Mouse (Mus musculus): Measurements from ENCODE around the gene Gsn. TPM values are rescaled to one million over a fixed set of nuclear protein-coding genes. Genes with fewer than 3 reads are reported as not detected.

Gsn gene
- polyA plus RNA-seq, 1 experiment: 183 TPM

- 0 out of 2 replicates have a peak overlapping the region, but pooled peaks have one; percentile 31 for H3K27ac ChIP-seq (ENCODE audit: insufficient read depth, low read length)
- 63% methylated on average over 6 of the region's 6 CpGs for WGBS
- no peak for DNase-seq (ENCODE audit: low read depth in 1 of 2, low spot score in 2 of 2)
- H3K4me1 ChIP-seq (ENCODE audit: control insufficient read depth, insufficient read depth, insufficient read length): no peaks in the 10 kb centered on the region
- H3K4me3 ChIP-seq (ENCODE audit: extremely low read depth, insufficient read depth, insufficient read length): no peak overlapping the region
- no peaks in the 10 kb centered on the region for H3K27me3 ChIP-seq (ENCODE audit: control insufficient read depth, insufficient read depth, low read length)
- TF ChIP-seq CTCF (IDR thresholded peaks at IDR 0.05; ENCODE audit: extremely low read depth, insufficient read depth, insufficient read length, insufficient replicate concordance) (no peak), POLR2A (IDR thresholded peaks at IDR 0.05; ENCODE audit: low read depth, low read length) (no peak)
- no peaks in the 10 kb centered on the region for H3K36me3 ChIP-seq (ENCODE audit: control insufficient read depth, insufficient read depth, low read length)
These were observed 16.7 kb downstream of the Gsn start for GRCm38 (mm10) chr2:35272881-35273280.

DNA sequence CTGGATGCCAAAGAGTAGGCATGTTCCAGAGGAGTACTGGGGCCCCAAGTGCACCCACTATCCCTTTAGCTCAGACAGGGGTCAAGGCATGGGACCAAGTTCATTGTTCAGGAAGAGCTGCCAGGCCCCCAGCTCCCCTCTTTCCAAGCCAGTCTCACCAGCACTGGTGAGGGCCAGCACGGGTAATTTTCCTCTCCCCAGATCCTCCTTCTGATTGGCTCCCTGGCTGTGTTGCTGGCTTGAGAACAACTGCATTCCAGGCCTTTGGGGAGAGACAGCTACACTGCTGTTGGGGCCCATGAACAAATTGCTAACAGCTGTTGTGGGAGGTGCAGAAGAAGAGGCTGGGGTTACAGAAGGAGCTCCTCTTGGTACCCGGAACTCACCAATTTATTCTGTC is 17.4 kb downstream of the Gsn start:
- H3K4me3 ChIP-seq (ENCODE audit: extremely low read depth, insufficient read depth, insufficient read length): no peak overlapping the region
- WGBS: 60% methylated on average over 2 of the region's 2 CpGs
- no peaks in the 10 kb centered on the region for H3K36me3 ChIP-seq (ENCODE audit: control insufficient read depth, insufficient read depth, low read length)
- no peak for DNase-seq (ENCODE audit: low read depth in 1 of 2, low spot score in 2 of 2)
- TF ChIP-seq CTCF (IDR thresholded peaks at IDR 0.05; ENCODE audit: extremely low read depth, insufficient read depth, insufficient read length, insufficient replicate concordance) (no peak), POLR2A (IDR thresholded peaks at IDR 0.05; ENCODE audit: low read depth, low read length) (no peak)
- peak overlapping the region; percentile 31; the same call in 1 of the 2 replicates for H3K27ac ChIP-seq (ENCODE audit: insufficient read depth, low read length)
- H3K27me3 ChIP-seq (ENCODE audit: control insufficient read depth, insufficient read depth, low read length): no peaks in the 10 kb centered on the region
- no peaks in the 10 kb centered on the region for H3K4me1 ChIP-seq (ENCODE audit: control insufficient read depth, insufficient read depth, insufficient read length)

- Histone ChIP-seq H3K27ac (ENCODE audit: insufficient read depth, low read length) (no peak overlapping the region; the same call in 1 of the 2 replicates), H3K36me3 (ENCODE audit: control insufficient read depth, insufficient read depth, low read length) (no peaks in the 10 kb centered on the region), H3K4me3 (ENCODE audit: extremely low read depth, insufficient read depth, insufficient read length) (no peak overlapping the region), H3K27me3 (ENCODE audit: control insufficient read depth, insufficient read depth, low read length) (no peaks in the 10 kb centered on the region), H3K4me1 (ENCODE audit: control insufficient read depth, insufficient read depth, insufficient read length) (peaks cover 4% of the 10 kb centered on the region; the same call in 1 of the 2 replicates)
- 80% methylated on average over 3 of the region's 3 CpGs for WGBS
- DNase-seq (ENCODE audit: low read depth in 1 of 2, low spot score in 2 of 2): no peak
- no peak for TF ChIP-seq CTCF (IDR thresholded peaks at IDR 0.05; ENCODE audit: extremely low read depth, insufficient read depth, insufficient read length, insufficient replicate concordance)
- TF ChIP-seq POLR2A (IDR thresholded peaks at IDR 0.05; ENCODE audit: low read depth, low read length): no peak
These were observed 21.5 kb downstream of the Gsn start for GRCm38 (mm10) chr2:35277686-35278085.

DNA sequence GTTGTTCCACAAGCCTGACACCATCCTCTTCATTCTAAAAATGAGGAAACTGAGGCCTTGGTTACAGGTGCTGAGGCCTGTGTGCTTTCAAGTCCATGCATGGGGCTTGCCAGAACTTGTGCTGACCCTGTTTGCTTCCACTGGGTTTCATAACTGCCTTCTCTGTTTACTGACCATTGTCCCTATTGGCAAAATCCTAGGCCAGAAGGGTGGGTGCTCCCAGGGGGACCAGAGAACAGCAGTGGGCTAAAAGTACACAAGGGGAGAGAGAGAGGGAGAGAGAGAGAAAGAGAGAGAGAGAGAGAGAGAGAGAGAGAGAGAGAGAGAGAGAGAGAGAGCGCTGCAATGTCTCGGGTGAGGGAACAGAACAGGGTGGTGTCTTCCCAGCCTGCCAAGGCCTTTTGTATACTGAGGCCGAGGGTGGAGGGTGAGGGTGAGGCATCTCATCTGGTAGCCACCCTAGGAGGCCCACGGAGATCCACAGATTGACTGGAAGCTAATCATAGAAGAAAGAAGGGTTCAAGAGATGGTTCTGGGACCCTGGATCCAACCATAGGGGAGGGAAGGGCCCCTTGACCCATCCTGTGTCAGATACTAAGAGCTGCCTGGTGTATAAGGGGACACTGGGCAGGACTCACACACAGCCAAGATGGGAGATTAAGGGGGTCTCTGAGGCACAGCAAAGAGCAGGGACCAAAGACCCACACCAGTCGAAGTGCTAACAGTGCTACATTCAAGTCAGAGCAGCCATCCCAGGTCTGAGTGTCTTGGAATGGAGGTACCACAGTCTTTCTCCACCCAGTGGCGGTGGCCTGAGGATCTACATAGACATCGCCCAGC is 22.4 kb downstream of the Gsn start:
- no peak for TF ChIP-seq CTCF (IDR thresholded peaks at IDR 0.05; ENCODE audit: extremely low read depth, insufficient read depth, insufficient read length, insufficient replicate concordance)
- TF ChIP-seq POLR2A (IDR thresholded peaks at IDR 0.05; ENCODE audit: low read depth, low read length): no peak
- Histone ChIP-seq H3K27ac (ENCODE audit: insufficient read depth, low read length) (no peak overlapping the region), H3K4me3 (ENCODE audit: extremely low read depth, insufficient read depth, insufficient read length) (no peak overlapping the region), H3K4me1 (ENCODE audit: control insufficient read depth, insufficient read depth, insufficient read length) (peaks cover 4% of the 10 kb centered on the region; the same call in 1 of the 2 replicates), H3K27me3 (ENCODE audit: control insufficient read depth, insufficient read depth, low read length) (no peaks in the 10 kb centered on the region), H3K36me3 (ENCODE audit: control insufficient read depth, insufficient read depth, low read length) (no peaks in the 10 kb centered on the region)
- WGBS: 86% methylated on average over 7 of the region's 7 CpGs
- DNase-seq (ENCODE audit: low read depth in 1 of 2, low spot score in 2 of 2): no peak

GRCm38 (mm10) chr2:35280001-35280400 is 23.8 kb downstream of the Gsn start:
- Histone ChIP-seq H3K4me1 (ENCODE audit: control insufficient read depth, insufficient read depth, insufficient read length) (peaks cover 4% of the 10 kb centered on the region; the same call in 1 of the 2 replicates), H3K36me3 (ENCODE audit: control insufficient read depth, insufficient read depth, low read length) (peaks cover 4% of the 10 kb centered on the region), H3K27ac (ENCODE audit: insufficient read depth, low read length) (no peak overlapping the region), H3K4me3 (ENCODE audit: extremely low read depth, insufficient read depth, insufficient read length) (no peak overlapping the region), H3K27me3 (ENCODE audit: control insufficient read depth, insufficient read depth, low read length) (no peaks in the 10 kb centered on the region)
- no peak for DNase-seq (ENCODE audit: low read depth in 1 of 2, low spot score in 2 of 2)
- WGBS: 83% methylated on average over 3 of the region's 3 CpGs
- TF ChIP-seq CTCF (IDR thresholded peaks at IDR 0.05; ENCODE audit: extremely low read depth, insufficient read depth, insufficient read length, insufficient replicate concordance) (no peak), POLR2A (IDR thresholded peaks at IDR 0.05; ENCODE audit: low read depth, low read length) (no peak)

DNA sequence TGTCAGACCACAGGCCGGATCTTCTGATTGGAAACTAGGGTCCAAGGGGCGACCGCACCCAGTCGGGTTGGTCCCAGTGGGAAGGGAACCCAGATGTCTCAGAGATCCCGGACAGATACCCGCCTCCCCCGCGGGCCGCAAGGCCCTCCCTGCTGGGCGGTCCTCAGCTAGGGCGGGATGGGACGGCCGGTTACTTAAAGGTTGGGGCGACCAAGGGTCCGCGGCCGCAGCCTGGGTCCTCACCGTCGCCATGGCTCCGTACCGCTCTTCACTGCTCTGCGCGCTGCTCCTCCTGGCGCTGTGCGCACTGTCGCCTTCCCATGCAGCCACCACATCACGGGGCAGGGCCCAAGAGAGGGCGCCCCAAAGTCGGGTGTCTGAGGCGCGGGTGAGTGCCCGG is 26.0 kb downstream of the Gsn start:
- Histone ChIP-seq H3K27ac (ENCODE audit: insufficient read depth, low read length) (no peak overlapping the region), H3K4me1 (ENCODE audit: control insufficient read depth, insufficient read depth, insufficient read length) (peaks cover 4% of the 10 kb centered on the region; the same call in 1 of the 2 replicates), H3K27me3 (ENCODE audit: control insufficient read depth, insufficient read depth, low read length) (no peaks in the 10 kb centered on the region), H3K4me3 (ENCODE audit: extremely low read depth, insufficient read depth, insufficient read length) (peak overlapping the region; percentile 36; the same call in 1 of the 2 replicates), H3K36me3 (ENCODE audit: control insufficient read depth, insufficient read depth, low read length) (peaks cover 5% of the 10 kb centered on the region)
- no peak for TF ChIP-seq POLR2A (IDR thresholded peaks at IDR 0.05; ENCODE audit: low read depth, low read length)
- TF ChIP-seq CTCF (IDR thresholded peaks at IDR 0.05; ENCODE audit: extremely low read depth, insufficient read depth, insufficient read length, insufficient replicate concordance): no peak
- 7% methylated on average over 32 of the region's 32 CpGs for WGBS
- no peak for DNase-seq (ENCODE audit: low read depth in 1 of 2, low spot score in 2 of 2)

DNA sequence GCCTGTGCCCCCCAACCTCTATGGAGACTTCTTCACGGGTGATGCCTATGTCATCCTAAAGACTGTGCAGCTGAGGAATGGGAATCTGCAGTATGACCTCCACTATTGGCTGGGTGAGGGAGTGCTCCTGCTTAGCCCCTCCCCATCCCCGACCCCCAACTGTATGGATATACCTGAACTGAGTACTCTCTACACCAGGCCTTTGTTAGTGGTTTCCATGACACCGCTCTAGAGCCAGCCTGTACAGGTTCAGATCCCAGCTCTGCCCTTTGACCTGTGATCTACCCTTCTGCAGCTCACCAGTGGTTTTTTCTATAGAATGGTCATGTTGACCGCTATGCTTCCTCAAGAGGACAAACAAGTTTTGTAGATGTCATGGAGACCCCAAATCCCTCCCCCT is 27.8 kb downstream of the Gsn start:
- Histone ChIP-seq H3K36me3 (ENCODE audit: control insufficient read depth, insufficient read depth, low read length) (peaks cover 5% of the 10 kb centered on the region), H3K4me3 (ENCODE audit: extremely low read depth, insufficient read depth, insufficient read length) (no peak overlapping the region), H3K27ac (ENCODE audit: insufficient read depth, low read length) (no peak overlapping the region), H3K27me3 (ENCODE audit: control insufficient read depth, insufficient read depth, low read length) (no peaks in the 10 kb centered on the region), H3K4me1 (ENCODE audit: control insufficient read depth, insufficient read depth, insufficient read length) (peaks cover 4% of the 10 kb centered on the region; the same call in 1 of the 2 replicates)
- no peak for TF ChIP-seq POLR2A (IDR thresholded peaks at IDR 0.05; ENCODE audit: low read depth, low read length)
- no peak for TF ChIP-seq CTCF (IDR thresholded peaks at IDR 0.05; ENCODE audit: extremely low read depth, insufficient read depth, insufficient read length, insufficient replicate concordance)
- no peak for DNase-seq (ENCODE audit: low read depth in 1 of 2, low spot score in 2 of 2)
- 92% methylated on average over 4 of the region's 4 CpGs for WGBS
